9 mouse cellular contexts compared by ENCODE assay signal in genomic region chr8:13326598-13326997, GRCm38 (mm10). TPM values are rescaled to one million over a fixed set of nuclear protein-coding genes. Genes with fewer than 3 reads are reported as not detected.
DNase-seq lines count a peak whose midpoint lies in the region; ATAC-seq lines count a peak whose summit lies in the region.
"Had no signal": no experiment of that assay in that cellular context is flagged by ENCODE, and none has a peak within 500 bp of the region (broad histone marks: within the 10 kb centered on the region; RNA-seq: fewer than 3 reads in every experiment).

No protein-coding gene starts in this region.

- peaks cover 13% of the 10 kb centered on the region; the same call in 1 of the 2 replicates for H3K36me3 ChIP-seq in neural tube, embryonic 15.5 days
- H3K36me3 ChIP-seq in intestine, embryonic 14.5 days (ENCODE audit: control insufficient read depth, insufficient read depth, low read length) = peaks cover 9% of the 10 kb centered on the region

- no peak overlapping the region for H3K27ac ChIP-seq in neural tube, embryonic 15.5 days (replicated peaks)
- H3K27ac ChIP-seq in intestine, embryonic 14.5 days (ENCODE audit: low read depth) = no peak overlapping the region

- H3K27me3 ChIP-seq in neural tube, embryonic 15.5 days (replicated peaks) = no peaks in the 10 kb centered on the region
- no peaks in the 10 kb centered on the region for H3K27me3 ChIP-seq in intestine, embryonic 14.5 days (replicated peaks; ENCODE audit: control insufficient read depth, insufficient read depth, low read length)

- no peak for ATAC-seq in neural tube, embryonic 15.5 days (ENCODE audit: low FRiP score)
- ATAC-seq in intestine, embryonic 14.5 days (replicated peaks; ENCODE audit: low FRiP score, low TSS enrichment, low read depth) = no peak; the same call in 1 of the 2 replicates

- no peak overlapping the region for H3K4me2 ChIP-seq in neural tube, embryonic 15.5 days
- no peak overlapping the region for H3K4me2 ChIP-seq in intestine, embryonic 14.5 days (ENCODE audit: low read length)

- no peaks in the 10 kb centered on the region for H3K9me3 ChIP-seq in neural tube, embryonic 15.5 days (replicated peaks)
- H3K9me3 ChIP-seq in intestine, embryonic 14.5 days (ENCODE audit: control insufficient read depth, low read length) = no peaks in the 10 kb centered on the region

- H3K9ac ChIP-seq in neural tube, embryonic 15.5 days (replicated peaks) = no peak overlapping the region
- no peak overlapping the region for H3K9ac ChIP-seq in intestine, embryonic 14.5 days (ENCODE audit: low read length)

- H3K4me3 ChIP-seq in neural tube, embryonic 15.5 days (replicated peaks) = no peak overlapping the region
- H3K4me3 ChIP-seq in intestine, embryonic 14.5 days (ENCODE audit: low read depth, low read length) = no peak overlapping the region
- H3K4me3 ChIP-seq: erythroblast, embryonic 14.5 days had no signal

- DNase-seq in adrenal gland, adult (ENCODE audit: inconsistent age in 2 of 2, low spot score in 1 of 2) = peak; percentile 29 to 83
- no peak for DNase-seq in adrenal gland, postnatal 4 days (ENCODE audit: low spot score in 2 of 2)
- DNase-seq in neural tube, embryonic 10.5 days (ENCODE audit: extremely low spot score, low spot score) = peak; percentile 23
- peak; percentile 69 for DNase-seq in intestine, embryonic 14.5 days (ENCODE audit: low spot score)
- DNase-seq in retina, postnatal 1 day = peak; percentile 61
- no peak for DNase-seq in cerebellum, postnatal 36 days
- DNase-seq in layer of hippocampus, adult 9-10 months (ENCODE audit: low spot score) = no peak

- WGBS in neural tube, embryonic 15.5 days = 37% methylated on average over 5 of the region's 5 CpGs
- 36% methylated on average over 5 of the region's 5 CpGs for WGBS in intestine, embryonic 14.5 days

- no peaks in the 10 kb centered on the region for H3K4me1 ChIP-seq in neural tube, embryonic 15.5 days
- no peaks in the 10 kb centered on the region for H3K4me1 ChIP-seq in intestine, embryonic 14.5 days (replicated peaks; ENCODE audit: control insufficient read depth, insufficient read depth, low read length)

RNA-seq across cellular contexts. Expression of gene Tfdp1, which starts 12.0 kb away (rescaled TPM):
- 10 to 100 TPM; 94.9 to 95.6 TPM for total RNA-seq in adrenal gland, postnatal 4 days (2021)
- 88.2 and 113 TPM in 2 replicates for polyA plus RNA-seq in neural tube, embryonic 15.5 days (2015; fragmentation: Nextera tagmentation; extraction: Ambion mirVana)
- 182 and 186 TPM in 2 replicates for polyA plus RNA-seq in intestine, embryonic 14.5 days (2014; fragmentation: Nextera tagmentation; extraction: Ambion mirVana)

RNA-seq across cellular contexts. Expression of gene Tmco3, which starts 38.6 kb away (rescaled TPM):
- total RNA-seq in adrenal gland, postnatal 4 days (2021) = 10 to 100 TPM; 32.0 to 37.0 TPM
- 50.9 and 54.7 TPM in 2 replicates for polyA plus RNA-seq in neural tube, embryonic 15.5 days (2015; fragmentation: Nextera tagmentation; extraction: Ambion mirVana)
- 37.4 and 42.0 TPM in 2 replicates for polyA plus RNA-seq in intestine, embryonic 14.5 days (2014; fragmentation: Nextera tagmentation; extraction: Ambion mirVana)

RNA-seq across cellular contexts. Expression of gene Dcun1d2, which starts 38.7 kb away (rescaled TPM):
- total RNA-seq in adrenal gland, postnatal 4 days (2021) = 10 to 100 TPM; 17.6 to 17.9 TPM
- polyA plus RNA-seq in neural tube, embryonic 15.5 days (2015; fragmentation: Nextera tagmentation; extraction: Ambion mirVana) = 32.9 and 36.5 TPM in 2 replicates
- polyA plus RNA-seq in intestine, embryonic 14.5 days (2014; fragmentation: Nextera tagmentation; extraction: Ambion mirVana) = 22.5 and 23.4 TPM in 2 replicates

Comparison
In these comparisons a context has a peak if more than half of its experiments do, and no peak if none do; other contexts are left out.
1. DNase-seq: peak in adrenal gland, adult (2 of 2), neural tube, embryonic 10.5 days (single experiment), intestine, embryonic 14.5 days (single experiment) and retina, postnatal 1 day (single experiment); none in adrenal gland, postnatal 4 days (0 of 2), cerebellum, postnatal 36 days (0 of 2) and layer of hippocampus, adult 9-10 months (single experiment).